Mouse (Mus musculus) duodenum, adult 2 months (tissue): ENCODE data around the gene Aar2. TPM values are rescaled to one million over a fixed set of nuclear protein-coding genes. Genes with fewer than 3 reads are reported as not detected.

ENCODE experiments used
- polyA plus RNA-seq: library from polyadenylated mRNA; depleted of rRNA; stranded (reverse); fragments of >200 nt; gene quantifications from 2 replicates; pipeline ENCODE4 v1.2.3, GENCODE M21; 2012; ENCODE audit warnings: low replicate concordance; rRNA removed

Aar2 gene
- polyA plus RNA-seq, result 13.7 and 24.4 TPM in 2 replicates

DNA sequence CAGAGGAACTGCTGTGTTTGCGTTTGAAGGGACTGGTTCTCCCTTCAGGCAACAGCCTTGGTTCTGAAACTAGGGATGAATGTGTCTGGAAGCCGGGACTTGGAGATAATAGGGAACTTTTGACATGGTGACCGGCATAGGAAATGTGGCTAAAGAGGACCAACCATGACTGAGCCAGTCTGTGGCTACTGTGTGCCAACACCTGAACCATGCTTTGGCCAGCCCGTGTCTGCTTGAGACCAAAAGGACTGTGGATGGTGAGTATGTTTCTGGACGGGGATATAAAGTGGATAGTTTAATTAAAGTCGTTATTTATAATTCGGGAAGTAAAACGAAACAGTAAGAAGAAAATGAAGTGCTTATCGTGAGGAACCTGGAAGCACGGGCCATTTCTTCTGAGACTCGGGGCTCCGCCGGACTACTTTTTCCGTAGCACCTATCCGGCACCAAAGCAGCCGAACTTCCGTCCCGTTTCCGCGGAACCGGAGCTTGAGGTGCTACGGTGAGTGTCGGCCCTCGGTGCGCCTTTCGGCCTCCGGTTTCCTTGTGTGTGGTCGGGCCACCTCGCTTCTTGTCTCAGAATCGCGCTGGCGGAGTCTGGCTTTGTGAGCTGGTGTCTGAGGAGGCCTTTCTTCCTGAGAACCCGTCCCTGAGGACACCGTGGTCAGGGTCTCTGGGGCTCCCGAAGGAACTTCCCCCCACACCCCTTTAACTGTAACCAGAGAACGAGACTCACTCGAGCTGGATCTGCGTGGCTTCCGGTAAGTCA lies at the start of gene Aar2:
Gene Aar2 (plus strand): TSS at position 462 of the 769 bp plus-strand sequence.

DNA sequence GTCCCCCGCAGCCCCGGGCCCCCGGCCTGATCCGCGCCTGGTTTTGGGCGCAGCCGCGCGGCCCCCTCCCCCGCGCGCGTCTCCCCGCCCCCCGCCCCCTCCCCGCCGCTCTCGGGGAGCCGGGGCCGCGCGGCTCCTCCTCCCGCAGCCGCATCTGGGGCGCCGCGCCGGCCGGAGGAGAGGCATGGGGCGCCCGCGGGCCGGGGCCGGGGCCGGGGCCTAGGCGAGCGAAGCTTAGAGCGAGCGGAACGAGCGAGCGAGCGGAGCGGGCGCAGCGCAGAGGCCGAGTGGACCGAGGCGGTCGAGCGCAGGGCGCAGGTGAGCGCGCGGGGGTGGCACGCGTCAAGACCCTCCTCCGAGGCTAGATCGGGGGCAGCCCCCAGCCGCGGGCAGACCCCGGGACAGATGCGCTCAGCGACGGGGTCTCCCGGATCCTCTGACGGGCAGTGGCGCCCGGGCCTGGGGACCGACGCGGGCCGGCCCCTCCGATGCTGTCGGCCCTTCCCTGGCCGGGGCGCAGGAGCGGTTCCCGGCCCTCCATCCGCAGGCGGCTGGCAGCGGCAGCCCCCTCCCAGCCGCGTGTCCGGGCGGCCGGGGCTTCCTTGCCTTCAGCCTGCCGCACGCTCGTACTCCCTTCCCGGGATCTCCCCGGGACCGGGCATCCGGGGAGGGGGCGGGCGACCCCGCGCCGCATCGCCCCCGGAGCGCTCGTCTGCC lies 66.3 kb downstream of the Aar2 start, which contains the start of gene Dlgap4:
Gene Dlgap4 (plus strand): TSS at position 165 of the 717 bp plus-strand sequence.

Other genes starting within 250 kb of the Aar2 start
- gene Cnbd2, start 235.3 kb upstream of the Aar2 start, polyA plus RNA-seq, result 0.27 and 0.44 TPM in 2 replicates
- 405 and 1,530 TPM in 2 replicates for gene Scand1, start 234.9 kb upstream of the Aar2 start, polyA plus RNA-seq
- gene Epb41l1, start 126.7 kb upstream of the Aar2 start, polyA plus RNA-seq, result 6.8 and 18.9 TPM in 2 replicates
- gene Dlgap4, start 66.1 kb downstream of the Aar2 start, polyA plus RNA-seq, result 53.5 and 59.4 TPM in 2 replicates
- gene Myl9, start 227.8 kb downstream of the Aar2 start, polyA plus RNA-seq, result 421 and 441 TPM in 2 replicates